Mouse (Mus musculus): ENCODE measurements around the gene Ntn3.

The Ntn3 gene

DNA sequence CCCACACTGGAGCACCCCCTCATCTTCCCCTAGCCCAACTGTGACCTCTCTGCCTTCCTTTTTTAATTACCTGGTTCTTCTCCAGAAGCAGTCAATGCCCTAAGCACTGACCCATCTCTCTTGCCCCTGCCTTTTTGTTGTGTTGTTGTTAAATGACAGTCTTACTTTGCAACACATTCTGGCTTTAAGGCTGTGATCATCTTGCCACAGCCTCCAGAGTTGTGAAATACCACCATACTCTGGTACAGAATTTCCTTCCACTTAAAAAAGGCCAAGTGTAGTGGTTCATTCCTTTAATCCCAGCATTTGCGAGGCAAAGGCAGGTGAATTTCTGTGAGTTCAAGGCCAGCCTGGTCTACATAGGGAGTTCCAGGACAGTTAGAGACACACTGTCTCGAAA is 18.4 kb downstream of the Ntn3 start:
- no peak for DNase-seq (ENCODE audit: low spot score in 2 of 2)

DNA sequence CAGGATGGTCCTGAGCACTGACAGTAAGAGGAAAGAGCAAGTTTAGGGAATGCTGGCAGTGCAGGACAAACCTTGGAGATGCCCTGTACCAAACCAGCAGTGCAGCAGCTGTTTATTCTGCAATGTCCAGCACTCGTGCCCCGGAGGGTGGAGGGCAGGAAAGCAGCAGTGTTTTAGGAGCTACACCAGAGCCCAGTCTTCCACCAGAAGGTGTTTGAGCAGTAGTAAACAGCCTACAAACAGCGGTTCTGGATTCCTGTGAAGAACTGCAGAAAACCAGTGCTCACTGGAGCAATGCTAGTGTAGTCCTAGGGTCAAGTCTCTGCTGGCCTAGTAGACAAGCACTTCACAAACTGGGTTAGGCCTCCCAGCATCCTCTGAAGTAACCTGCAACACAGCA is 35.1 kb downstream of the Ntn3 start:
- no peak for DNase-seq (ENCODE audit: low spot score in 2 of 2)

DNA sequence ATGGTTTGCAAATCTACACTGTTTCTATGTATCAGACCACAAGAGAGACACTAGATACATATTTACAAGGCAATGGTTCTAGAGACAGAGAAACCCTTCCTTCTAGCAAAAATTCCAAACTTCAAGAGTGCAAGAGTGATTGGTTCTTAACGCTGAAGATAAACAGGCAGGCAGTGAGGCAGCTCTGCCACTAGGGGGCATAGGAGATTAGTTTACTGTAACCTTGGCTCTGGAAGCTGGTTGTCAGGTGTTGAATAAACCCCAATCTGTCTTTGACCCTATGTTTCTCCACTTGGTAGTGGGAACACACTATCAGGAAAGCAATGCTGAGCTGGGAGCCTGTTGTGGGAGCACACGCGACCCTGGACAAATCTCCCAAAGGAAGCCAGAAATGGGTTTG is 35.9 kb downstream of the Ntn3 start:
- no peak for DNase-seq (ENCODE audit: low spot score in 2 of 2)

DNA sequence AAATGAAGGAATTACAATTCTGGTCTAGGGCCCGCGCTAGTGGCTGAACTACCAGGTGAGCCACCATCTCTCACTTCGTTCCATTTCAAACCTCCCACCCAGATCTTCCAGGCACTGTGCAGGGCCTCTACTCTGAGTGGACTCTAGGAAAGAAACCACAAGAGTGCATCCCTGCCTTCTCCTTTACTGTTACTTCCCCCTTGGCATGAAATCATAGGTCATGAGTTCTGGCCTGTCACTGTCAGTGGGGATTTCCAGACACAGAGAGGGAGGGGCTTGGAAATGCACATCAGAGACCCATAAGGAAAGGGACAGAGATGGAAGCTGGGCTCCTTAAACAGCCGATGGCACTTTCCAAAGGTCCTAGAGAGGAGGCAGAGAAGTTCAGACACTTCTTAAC is 37.6 kb downstream of the Ntn3 start:
- no peak for DNase-seq (ENCODE audit: low spot score in 2 of 2)

DNA sequence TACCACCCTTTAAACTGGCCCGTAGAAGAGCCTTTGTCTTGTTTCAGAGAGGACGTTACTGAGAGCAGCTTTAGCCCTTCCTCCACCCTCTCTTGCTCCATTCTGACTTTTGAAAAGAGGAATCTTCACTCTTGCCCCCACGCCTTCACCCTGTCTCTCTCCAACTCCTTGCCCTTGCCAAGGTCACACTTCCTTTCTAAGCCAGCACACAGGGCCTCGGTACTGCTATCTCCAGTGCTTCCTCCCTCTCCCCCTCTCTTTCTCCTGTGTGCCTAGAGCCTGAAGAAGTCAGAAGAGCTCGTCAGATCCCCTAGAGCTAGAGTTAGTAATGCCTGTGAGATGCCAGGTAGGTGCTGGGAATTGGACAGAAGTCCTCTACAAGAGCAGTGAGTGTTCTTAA is 38.6 kb downstream of the Ntn3 start:
- no peak for DNase-seq (ENCODE audit: low spot score in 2 of 2)

DNA sequence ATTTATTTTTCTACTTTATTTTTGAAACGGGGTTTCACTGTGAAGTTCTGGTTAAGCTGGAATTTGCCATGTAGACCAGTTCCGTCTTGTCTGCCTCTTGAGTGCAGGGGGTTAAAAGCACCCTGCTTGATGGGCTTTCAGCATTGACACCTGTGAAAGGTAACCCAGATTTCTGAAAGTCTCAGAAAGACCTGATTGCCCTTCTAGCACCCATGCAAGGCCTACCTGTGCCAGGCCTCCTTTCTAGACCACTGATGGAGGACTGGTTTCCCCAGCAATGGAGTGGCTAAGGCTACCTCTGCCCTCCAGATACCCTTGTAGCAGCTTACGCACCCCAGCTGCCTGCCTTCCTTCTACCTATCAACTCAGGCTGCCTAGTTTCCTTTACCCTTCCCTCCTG is 39.2 kb downstream of the Ntn3 start:
- no peak for DNase-seq (ENCODE audit: low spot score in 2 of 2)

DNA sequence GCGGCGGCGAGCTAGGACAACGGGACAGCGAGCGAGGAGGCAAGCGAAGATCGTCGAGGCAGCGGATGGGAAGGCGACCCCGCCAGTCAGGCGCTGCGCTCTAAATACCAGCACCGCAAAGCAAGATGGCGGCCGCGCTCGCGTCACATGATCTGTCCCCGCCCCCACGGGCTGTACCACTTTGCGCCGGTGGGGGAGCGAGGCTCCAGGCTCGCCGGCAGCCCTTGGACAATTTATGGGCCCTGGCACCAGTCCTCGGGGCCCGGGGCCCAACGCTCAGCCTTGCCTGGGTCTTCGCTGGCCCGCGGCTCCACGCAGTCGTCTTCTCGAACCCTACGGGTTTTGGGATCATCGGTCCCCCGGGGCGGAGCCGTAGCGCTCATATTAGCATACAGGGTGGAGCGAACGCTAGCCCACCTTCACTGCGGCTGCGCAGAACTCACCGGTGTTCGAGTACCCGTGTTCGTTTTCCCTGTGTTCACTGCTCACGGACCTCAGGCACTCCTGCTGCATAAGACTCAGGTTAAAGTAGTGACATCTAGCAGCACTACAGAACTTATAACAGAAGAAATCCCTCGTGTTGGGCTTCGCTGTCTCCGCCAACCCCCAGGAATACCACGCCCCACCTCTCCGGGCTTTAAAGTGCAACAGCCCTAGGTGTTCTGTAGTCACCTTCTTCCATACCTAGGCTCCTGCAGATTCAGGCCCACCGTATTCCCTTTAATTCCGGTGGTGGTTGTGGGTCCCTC is 39.8 kb downstream of the Ntn3 start, which contains the start of gene Atp6v0c:
Gene Atp6v0c (minus strand): TSS at position 386 of the 749 bp plus-strand sequence.
- peak; percentile 90 to 93 for DNase-seq (ENCODE audit: low spot score in 2 of 2)

DNA sequence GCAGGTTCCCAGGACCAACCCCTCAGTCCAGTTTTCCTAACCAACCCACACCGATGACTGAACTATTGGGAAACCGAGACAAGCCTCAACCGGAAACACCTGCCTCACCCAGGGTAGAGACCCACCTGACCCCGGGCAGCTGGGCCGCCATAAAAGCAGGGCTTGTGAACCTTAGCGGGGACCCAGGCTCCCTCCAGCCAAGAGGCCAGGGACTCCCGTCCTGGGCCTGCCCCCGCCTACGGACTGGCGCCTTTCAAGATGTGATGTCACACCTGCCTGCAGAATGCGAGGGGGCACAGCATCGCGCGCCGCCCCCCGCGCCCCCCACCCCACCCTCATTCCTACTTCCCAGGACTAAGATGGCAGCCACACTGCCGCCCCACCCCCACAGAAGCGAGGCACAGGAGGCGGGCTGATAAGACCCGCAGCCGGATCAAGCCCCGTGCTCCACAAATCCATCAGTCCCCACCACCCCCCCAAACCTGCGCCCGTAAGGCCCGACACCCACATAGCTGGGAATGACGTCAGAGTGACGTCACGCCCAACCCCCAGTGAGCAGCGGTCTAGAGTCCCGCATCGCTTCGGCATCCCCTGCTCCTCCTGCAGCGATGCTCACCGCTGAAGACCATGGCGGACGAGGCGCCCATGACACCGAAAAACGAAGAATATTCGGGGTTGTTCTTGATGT is 40.6 kb downstream of the Ntn3 start:
- peak in 1 of 2 experiments; percentile 47 for DNase-seq (ENCODE audit: low spot score in 2 of 2)

DNA sequence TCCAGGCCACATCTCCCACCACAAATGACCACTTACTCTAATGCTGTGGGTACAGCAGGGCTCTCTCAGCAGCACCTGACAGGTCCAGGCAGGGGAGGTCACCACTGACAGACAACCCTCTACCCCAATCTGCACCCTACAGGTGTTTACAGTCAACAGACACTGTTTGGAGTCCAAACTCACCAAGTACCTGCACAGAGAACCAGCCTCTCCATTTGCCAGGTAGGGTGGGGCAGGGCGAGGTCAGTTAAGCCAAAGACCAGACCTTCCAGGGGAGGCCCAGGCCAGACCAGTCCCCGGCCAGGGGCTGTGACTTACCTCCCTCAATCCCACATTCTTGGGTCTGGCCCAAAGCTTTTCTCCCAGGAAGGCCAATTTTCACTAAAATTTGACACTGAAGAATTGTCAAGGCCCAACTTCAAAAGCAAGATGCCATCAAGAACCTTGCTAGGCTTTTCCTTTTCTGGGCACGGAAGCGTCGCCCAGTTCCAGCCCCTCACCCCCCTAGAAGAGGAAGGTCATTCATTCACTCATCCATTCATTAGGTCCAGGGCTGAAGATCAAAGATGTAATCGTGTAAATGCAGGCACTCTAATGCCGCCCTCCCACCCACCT is 41.3 kb downstream of the Ntn3 start:
- no peak for DNase-seq (ENCODE audit: low spot score in 2 of 2)

DNA sequence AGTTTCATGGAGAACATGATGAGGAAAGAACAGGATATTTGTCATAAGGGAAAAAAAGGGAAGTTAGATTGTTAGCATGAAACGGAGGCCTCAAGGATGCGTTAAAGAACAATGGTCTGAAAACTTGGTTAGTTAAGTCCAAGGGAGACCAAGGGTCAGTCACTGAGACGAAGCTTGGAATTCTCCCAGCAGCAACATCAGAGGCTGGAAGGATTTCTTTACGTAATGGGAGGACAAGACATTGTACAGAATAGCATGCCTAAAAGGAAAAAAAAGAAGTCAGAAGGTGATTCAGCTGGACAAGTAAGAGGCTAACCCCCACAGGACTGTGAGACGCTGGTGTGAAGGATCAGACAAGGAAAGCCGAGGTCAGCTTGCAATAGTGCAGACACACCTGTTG is 42.2 kb downstream of the Ntn3 start:
- no peak for DNase-seq (ENCODE audit: low spot score in 2 of 2)

DNA sequence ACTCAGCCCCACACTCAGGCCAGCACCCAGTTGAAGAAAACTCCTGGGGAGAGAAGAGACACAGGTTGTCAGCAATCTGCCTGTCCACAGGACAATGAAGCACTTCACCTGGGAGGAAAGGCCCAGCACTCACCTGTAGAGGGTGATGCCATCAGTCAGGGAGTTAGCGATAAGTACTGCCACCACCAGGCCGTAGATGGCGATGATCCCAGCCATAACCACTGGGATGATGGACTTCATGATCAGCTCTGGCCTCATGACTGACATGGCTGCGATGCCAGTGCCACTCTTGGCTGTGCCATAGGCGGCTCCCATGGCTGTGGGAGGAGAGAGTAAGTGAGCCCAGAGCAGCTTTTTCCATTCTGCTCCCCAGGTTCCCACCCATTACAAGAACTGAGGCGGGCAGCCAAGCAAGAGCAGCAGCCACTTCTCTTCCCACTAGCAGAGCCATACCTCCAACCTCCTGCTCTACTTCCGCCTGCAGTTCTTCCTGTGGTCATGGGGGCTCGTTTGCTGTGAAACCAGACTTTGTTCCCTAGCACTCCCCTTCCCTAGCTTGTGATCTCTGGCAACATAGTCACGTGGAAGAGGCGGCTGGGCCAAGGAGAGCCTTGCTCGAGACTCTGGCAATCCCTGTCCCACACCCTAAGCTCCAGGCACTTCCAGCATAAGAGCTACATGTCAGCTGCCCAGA is 44.6 kb downstream of the Ntn3 start:
- DNase-seq (ENCODE audit: low spot score in 2 of 2), result no peak

DNA sequence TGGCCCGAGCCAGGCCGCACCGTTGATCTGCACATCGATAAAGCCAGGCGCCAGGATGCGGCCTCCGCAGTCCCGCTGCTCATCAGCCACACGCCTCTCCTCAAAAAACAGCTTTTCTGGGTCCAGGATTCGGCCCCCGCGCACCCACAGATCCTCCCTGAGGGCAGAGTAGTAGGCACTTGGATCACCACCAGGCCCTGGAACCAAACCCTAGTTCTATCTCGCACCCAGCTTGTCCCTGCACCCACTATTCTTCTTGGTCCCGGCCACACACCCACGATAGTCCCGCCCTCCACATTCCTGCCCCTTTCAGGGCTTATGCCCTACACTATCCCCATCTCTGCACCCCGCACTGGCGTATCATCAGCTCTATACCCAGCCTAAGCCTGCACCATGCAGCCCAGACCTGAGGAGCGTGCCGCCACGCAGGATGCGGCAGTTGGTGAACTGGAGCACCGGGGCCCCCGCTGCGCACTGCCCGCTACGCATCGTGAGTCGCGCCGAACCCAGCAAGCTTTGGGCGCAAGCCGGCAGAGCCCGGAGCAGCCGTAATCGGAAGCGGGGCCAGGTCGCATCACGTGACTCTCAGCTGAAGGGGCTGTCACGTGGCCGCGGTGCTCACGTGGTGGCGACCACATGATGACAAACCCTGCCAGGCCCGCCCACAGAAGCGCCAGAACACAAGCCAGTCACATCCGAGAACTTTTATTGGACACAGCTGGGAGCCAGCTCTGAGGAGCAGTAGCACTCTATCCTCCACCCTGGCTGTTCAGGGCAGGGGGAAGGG is 46.0 kb downstream of the Ntn3 start, which contains the start of gene Amdhd2:
Gene Amdhd2 (minus strand): TSS at position 591 of the 787 bp plus-strand sequence.
- peak; percentile 95 to 99 for DNase-seq (ENCODE audit: low spot score in 2 of 2)

DNA sequence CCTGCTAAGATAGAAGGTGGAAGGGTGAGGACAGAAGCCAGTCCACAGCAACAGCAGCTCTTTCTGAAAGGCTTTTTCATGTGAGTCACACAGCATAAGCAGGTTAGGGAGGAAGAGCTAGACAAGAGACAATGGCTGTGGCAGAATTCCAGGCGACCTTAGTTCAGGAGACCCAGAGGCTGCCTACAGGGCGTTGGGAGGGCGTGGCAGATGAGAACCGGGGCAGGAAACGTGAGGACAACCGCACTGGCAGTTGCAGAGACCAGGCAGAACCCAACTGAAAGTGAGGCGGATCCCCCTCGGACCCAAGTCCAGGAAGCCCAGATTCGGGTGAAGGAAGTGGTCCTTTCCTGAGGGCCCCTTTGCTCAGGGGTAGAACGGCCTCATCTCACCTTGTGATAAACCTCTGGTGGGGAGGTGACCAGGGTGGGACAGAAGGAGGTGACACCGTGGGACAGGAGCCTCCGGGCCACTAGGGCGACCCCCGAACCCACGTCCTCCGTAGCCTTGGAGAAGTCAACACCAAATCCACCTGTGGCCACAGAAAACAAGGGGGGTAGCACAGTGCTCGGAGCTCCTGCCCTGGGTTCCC is 46.7 kb downstream of the Ntn3 start:
- DNase-seq (ENCODE audit: low spot score in 2 of 2), result no peak

DNA sequence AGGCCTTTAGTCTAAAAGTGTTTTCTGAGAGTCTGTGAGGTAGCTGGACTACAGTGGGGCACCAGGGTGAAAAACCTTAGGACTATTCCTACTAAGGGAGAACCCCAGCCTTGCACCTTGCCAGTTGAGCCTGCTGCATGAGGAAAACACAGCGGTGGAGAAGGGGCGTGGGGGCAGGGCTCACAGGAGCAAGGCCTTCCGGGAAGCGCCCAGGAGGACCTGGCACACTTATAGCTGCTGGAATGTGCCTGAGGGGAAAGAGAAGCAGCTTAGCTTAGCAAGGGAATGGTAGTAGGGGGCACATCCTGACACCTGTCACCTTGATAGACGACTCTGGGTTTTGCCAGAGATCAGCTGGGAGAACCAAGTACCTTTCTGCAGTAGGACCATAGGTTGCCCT is 47.9 kb downstream of the Ntn3 start:
- DNase-seq (ENCODE audit: low spot score in 2 of 2), result no peak

DNA sequence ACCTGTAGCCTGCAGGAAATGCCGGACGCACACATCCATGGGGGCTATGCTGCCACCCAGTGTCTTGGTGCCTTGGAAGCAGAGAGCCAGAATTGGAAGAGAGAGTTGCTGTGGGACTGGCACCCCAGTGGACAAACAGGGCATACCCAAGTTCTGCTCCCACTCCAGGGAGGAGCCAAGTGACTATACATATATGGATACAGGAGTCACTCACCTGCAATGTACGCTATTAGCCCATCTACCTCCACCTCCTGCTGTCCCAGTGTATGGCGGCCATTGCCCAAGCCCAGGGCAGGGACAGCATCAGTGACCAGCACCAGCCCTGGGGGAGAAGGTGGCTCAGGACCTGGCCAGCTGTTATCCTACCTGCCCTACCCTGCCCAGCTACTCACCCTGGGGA is 51.8 kb downstream of the Ntn3 start:
- DNase-seq (ENCODE audit: low spot score in 2 of 2), result no peak

DNA sequence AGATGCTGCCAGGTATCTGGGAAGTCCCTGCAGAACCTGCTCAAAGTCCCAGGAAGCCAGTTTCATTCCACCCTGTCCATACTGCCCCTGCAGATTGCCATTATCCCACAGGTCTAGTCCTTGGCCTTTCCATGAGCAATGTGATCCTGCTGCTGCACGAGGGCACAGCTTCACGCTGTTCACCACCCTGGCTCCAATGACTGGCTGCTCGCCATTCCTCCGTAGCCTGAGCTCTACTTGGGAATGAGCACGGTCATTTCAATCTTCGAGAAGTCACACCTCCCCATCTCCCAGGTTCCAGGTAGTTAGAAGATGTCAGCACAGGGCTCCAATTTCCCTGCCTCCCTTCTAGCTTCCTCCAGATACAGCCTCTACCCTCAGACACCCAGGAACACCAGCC is 52.2 kb downstream of the Ntn3 start:
- no peak for DNase-seq (ENCODE audit: low spot score in 2 of 2)

DNA sequence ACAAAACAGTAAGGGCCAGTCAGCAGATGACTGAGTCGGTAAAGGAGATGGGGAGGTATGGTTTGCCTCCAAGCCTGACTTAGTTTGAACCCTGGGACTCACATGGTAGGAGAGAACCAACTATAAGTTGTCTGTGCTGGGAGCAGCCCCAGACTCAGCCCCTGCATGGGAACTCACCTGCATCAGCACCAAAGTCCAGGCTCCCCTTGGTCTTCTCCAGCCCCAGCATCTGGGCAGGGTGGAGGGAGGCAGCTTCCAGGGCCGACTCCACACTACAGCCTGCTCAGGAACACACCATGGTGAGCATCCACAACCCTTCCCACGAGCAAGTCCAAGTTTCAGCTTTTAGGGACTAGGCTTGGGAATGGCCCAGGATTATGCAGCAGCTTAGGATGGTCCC is 52.9 kb downstream of the Ntn3 start:
- no peak for DNase-seq (ENCODE audit: low spot score in 2 of 2)

DNA sequence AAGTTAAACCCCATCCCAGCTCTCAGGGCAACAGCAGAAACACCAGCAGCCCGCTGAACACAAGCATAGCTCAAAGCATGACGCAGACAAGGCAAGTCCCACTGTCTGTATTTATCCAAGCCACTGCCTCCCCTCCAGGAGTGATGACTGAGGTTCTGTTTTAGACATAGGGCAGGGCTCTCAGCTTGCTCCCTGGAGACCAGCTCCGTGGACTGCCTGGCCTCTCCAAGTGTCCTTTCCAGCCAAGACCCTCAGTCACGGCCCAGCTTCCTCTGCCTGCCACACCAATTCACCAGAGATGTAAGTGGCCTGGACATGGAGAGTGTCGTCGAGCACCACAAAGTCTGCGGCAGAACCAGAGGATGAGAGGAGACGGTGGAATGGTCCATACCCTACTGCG is 53.6 kb downstream of the Ntn3 start:
- no peak for DNase-seq (ENCODE audit: low spot score in 2 of 2)

DNA sequence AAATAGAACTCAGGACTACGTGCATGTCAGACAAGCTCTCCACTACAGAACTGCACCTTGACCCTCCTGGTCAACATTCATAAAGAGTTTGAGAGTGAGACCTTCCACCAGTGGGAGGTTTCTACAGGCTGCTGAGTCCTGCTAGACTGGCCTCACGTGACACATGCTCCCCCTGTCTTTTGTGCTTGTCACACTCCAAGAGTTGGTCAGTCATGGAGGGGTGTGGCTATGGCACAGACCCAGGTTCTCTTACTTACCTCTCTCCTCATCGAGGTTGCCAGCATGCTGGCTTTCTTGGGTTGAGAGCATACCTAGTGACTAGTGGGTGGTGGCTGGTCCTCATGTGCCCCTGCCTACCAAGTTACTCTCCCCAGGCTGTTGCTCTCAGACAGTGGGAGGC is 54.9 kb downstream of the Ntn3 start:
- no peak for DNase-seq (ENCODE audit: low spot score in 2 of 2)

Measured in urinary bladder, postnatal 4 days (tissue).